Mouse (Mus musculus) megakaryocyte, embryonic 14.5 days (primary cell): ENCODE results near the gene Zfp64.

Source experiments
- FLI1 ChIP-seq: IDR thresholded peaks from 2 replicates; pipeline ENCODE4 v1.6.1; 2012; ENCODE audit warnings: low read length, inconsistent platforms, mixed read lengths
- GATA1 ChIP-seq: IDR thresholded peaks from 3 replicates; pipeline ENCODE4 v1.6.1; 2012; ENCODE audit warnings: mixed read lengths, low read length, inconsistent platforms, borderline replicate concordance

DNA sequence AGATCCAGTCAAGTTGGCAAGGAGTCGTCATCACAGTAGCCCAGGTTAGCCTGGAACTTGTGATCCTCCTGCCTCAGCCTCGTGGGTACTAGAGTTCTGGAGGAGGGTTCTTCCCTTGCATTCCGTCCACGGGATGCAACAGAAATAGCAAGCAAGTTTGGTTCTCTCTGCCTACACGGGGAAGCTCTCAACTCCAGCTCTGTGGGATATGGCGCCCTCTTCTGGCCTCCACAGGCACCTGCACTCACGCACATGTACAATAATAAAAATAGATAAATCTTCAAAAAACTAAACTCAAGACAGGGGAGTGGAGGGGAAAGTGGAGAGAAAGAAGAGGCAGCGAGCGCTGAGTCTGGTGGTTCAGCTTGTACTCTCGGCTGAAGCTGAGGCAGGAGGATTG is 75.8 kb downstream of the Zfp64 start:
- TF ChIP-seq GATA1 (no peak), FLI1 (no peak)
